Mouse (Mus musculus) olfactory bulb, adult 2 months (tissue): ENCODE data around the gene H2-Q4.

Source experiments
- CTCF ChIP-seq: fragments of 200-500 bp; IDR thresholded peaks from 2 replicates; pipeline ENCODE4 v1.5.1; 2012; ENCODE audit warnings: low read depth, mild to moderate bottlenecking, low read length, moderate library complexity; ENCODE audit not compliant: insufficient read depth
- POLR2A ChIP-seq: fragments of 200-500 bp; IDR thresholded peaks from 2 replicates; pipeline ENCODE4 v1.6.1; 2012; ENCODE audit warnings: mild to moderate bottlenecking, low read depth, low read length, moderate library complexity; ENCODE audit not compliant: insufficient read depth

- TF ChIP-seq CTCF (no peak), POLR2A (no peak)
These were observed 39.4 kb downstream of the H2-Q4 start for GRCm38 (mm10) chr17:35418772-35419171.
